Mouse (Mus musculus): Measurements from ENCODE around the gene Defb35.

- TF ChIP-seq POLR2A (IDR thresholded peaks at IDR 0.05; ENCODE audit: control insufficient read depth, low read depth, low read length) (no peak), CTCF (IDR thresholded peaks at IDR 0.05; ENCODE audit: control insufficient read depth, insufficient read depth, insufficient replicate concordance, low read depth, low read length) (no peak)
Observed at GRCm38 (mm10) chr8:21911931-21912330, 26.2 kb upstream of the Defb35 start.

Data from testis, adult 2 months (tissue).